8 mouse cellular contexts compared by ENCODE assay signal in genomic region chr14:51930824-51931223, GRCm38 (mm10). TPM values are rescaled to one million over a fixed set of nuclear protein-coding genes. Genes with fewer than 3 reads are reported as not detected.
A peak's percentile ranks its signal among the peaks of the same experiment; 100 is the strongest.
DNase-seq lines count a peak whose midpoint lies in the region; ATAC-seq and TF ChIP-seq lines count a peak whose summit lies in the region.

No protein-coding gene starts in this region.

- 0 out of 2 replicates have a peak, but pooled peaks have one; percentile 51 for ATAC-seq in limb, embryonic 15.5 days (ENCODE audit: insufficient number of reproducible peaks, low FRiP score, low TSS enrichment, low read depth)
- peak; percentile 82 for ATAC-seq in midbrain, embryonic 16.5 days

- H3K27ac ChIP-seq in embryonic facial prominence, embryonic 10.5 days (replicated peaks) = no peak overlapping the region
- H3K27ac ChIP-seq in kidney, adult 2 months (ENCODE audit: insufficient read depth, low read depth, low read length) = no peak overlapping the region
- no peak overlapping the region for H3K27ac ChIP-seq in limb, embryonic 15.5 days
- no peak overlapping the region for H3K27ac ChIP-seq in midbrain, embryonic 16.5 days (ENCODE audit: low read length)

- no peak overlapping the region for H3K9ac ChIP-seq in limb, embryonic 15.5 days
- H3K9ac ChIP-seq in midbrain, embryonic 16.5 days (ENCODE audit: low read depth, low read length) = no peak overlapping the region

- H3K4me2 ChIP-seq in limb, embryonic 15.5 days = no peak overlapping the region
- H3K4me2 ChIP-seq in midbrain, embryonic 16.5 days (ENCODE audit: low read length) = no peak overlapping the region

- no peaks in the 10 kb centered on the region for H3K27me3 ChIP-seq in embryonic facial prominence, embryonic 10.5 days (replicated peaks; ENCODE audit: low read depth, poor library complexity, severe bottlenecking)
- H3K27me3 ChIP-seq in kidney, adult 2 months (replicated peaks; ENCODE audit: control insufficient read depth, insufficient read depth, low read length) = no peaks in the 10 kb centered on the region
- no peaks in the 10 kb centered on the region for H3K27me3 ChIP-seq in limb, embryonic 15.5 days
- no peaks in the 10 kb centered on the region for H3K27me3 ChIP-seq in midbrain, embryonic 16.5 days (ENCODE audit: control insufficient read depth, insufficient read depth, low read depth, low read length)

- H3K4me3 ChIP-seq in embryonic facial prominence, embryonic 10.5 days = no peak overlapping the region
- no peak overlapping the region for H3K4me3 ChIP-seq in kidney, adult 2 months (ENCODE audit: insufficient read depth, low read depth, low read length)
- no peak overlapping the region for H3K4me3 ChIP-seq in limb, embryonic 15.5 days
- no peak overlapping the region for H3K4me3 ChIP-seq in midbrain, embryonic 16.5 days (ENCODE audit: low read depth, low read length)

- H3K36me3 ChIP-seq in embryonic facial prominence, embryonic 10.5 days (replicated peaks) = no peaks in the 10 kb centered on the region
- no peaks in the 10 kb centered on the region for H3K36me3 ChIP-seq in kidney, adult 2 months (ENCODE audit: control insufficient read depth, insufficient read depth, low read length)
- H3K36me3 ChIP-seq in limb, embryonic 15.5 days = no peaks in the 10 kb centered on the region
- no peaks in the 10 kb centered on the region for H3K36me3 ChIP-seq in midbrain, embryonic 16.5 days (ENCODE audit: control insufficient read depth, insufficient read depth, low read length)

- TF ChIP-seq CTCF in kidney, adult 2 months (conservative IDR thresholded peaks at IDR 0.05; ENCODE audit: insufficient read depth, insufficient read length, low read depth, low read length) = peak; percentile 85

- no peak for TF ChIP-seq POLR2A in kidney, adult 2 months (IDR thresholded peaks at IDR 0.05; ENCODE audit: low read depth, low read length)

- peaks cover 9% of the 10 kb centered on the region; the same call in 1 of the 2 replicates for H3K4me1 ChIP-seq in embryonic facial prominence, embryonic 10.5 days
- H3K4me1 ChIP-seq in kidney, adult 2 months (ENCODE audit: control insufficient read depth, insufficient read depth, low read length) = no peaks in the 10 kb centered on the region
- H3K4me1 ChIP-seq in limb, embryonic 15.5 days = peaks cover 11% of the 10 kb centered on the region; the same call in 1 of the 2 replicates
- no peaks in the 10 kb centered on the region for H3K4me1 ChIP-seq in midbrain, embryonic 16.5 days (ENCODE audit: control insufficient read depth, insufficient read depth, low read length)

- H3K9me3 ChIP-seq in embryonic facial prominence, embryonic 10.5 days = no peaks in the 10 kb centered on the region
- H3K9me3 ChIP-seq in limb, embryonic 15.5 days = no peaks in the 10 kb centered on the region
- H3K9me3 ChIP-seq in midbrain, embryonic 16.5 days (replicated peaks; ENCODE audit: control insufficient read depth, low read length, poor library complexity, severe bottlenecking) = no peaks in the 10 kb centered on the region

- DNase-seq in 3134 (ENCODE audit: extremely low read depth, insufficient read length, low spot score) (peak; percentile 25), adipocyte (ENCODE audit: low spot score) (peak; percentile 74)
- peak; percentile 60 for DNase-seq in embryonic facial prominence, embryonic 10.5 days (ENCODE audit: low spot score)
- peak; percentile 63 to 82 for DNase-seq in heart, adult 9 months (ENCODE audit: low spot score in 2 of 2)
- peak; percentile 86 for DNase-seq in kidney, adult 2 months
- peak; percentile 38 for DNase-seq in testis, postnatal 14 days (ENCODE audit: low spot score)

- WGBS in embryonic facial prominence, embryonic 10.5 days = 40% methylated on average over 5 of the region's 5 CpGs
- WGBS in kidney, adult 2 months = 31% methylated on average over 5 of the region's 5 CpGs
- 29% methylated on average over 5 of the region's 5 CpGs for WGBS in limb, embryonic 15.5 days
- 32% methylated on average over 5 of the region's 5 CpGs for WGBS in midbrain, embryonic 16.5 days

RNA-seq across cellular contexts. Expression of gene Rnase13, which starts 8.3 kb away (rescaled TPM):
- polyA plus RNA-seq in embryonic facial prominence, embryonic 10.5 days (2016; fragmentation: Nextera tagmentation; extraction: Ambion mirVana) = not detected in 2 replicates
- not detected in 2 replicates for polyA plus RNA-seq in kidney, adult 2 months (2012; rRNA removed)
- polyA plus RNA-seq in limb, embryonic 15.5 days (2015; fragmentation: Nextera tagmentation; extraction: Ambion mirVana) = not detected in 2 replicates
- polyA plus RNA-seq in midbrain, embryonic 16.5 days (2015; fragmentation: Nextera tagmentation; extraction: Ambion mirVana) = not detected in 2 replicates

RNA-seq across cellular contexts. Expression of gene Tppp2, which starts 12.6 kb away (rescaled TPM):
- not detected in 2 replicates for polyA plus RNA-seq in embryonic facial prominence, embryonic 10.5 days (2016; fragmentation: Nextera tagmentation; extraction: Ambion mirVana)
- polyA plus RNA-seq in kidney, adult 2 months (2012; rRNA removed) = not detected in 2 replicates
- not detected in 2 replicates for polyA plus RNA-seq in limb, embryonic 15.5 days (2015; fragmentation: Nextera tagmentation; extraction: Ambion mirVana)
- not detected in 2 replicates for polyA plus RNA-seq in midbrain, embryonic 16.5 days (2015; fragmentation: Nextera tagmentation; extraction: Ambion mirVana)

RNA-seq across cellular contexts. Expression of gene Ndrg2, which starts 16.9 kb away (rescaled TPM):
- 15.4 and 16.6 TPM in 2 replicates for polyA plus RNA-seq in embryonic facial prominence, embryonic 10.5 days (2016; fragmentation: Nextera tagmentation; extraction: Ambion mirVana)
- polyA plus RNA-seq in kidney, adult 2 months (2012; rRNA removed) = 220 and 235 TPM in 2 replicates
- polyA plus RNA-seq in limb, embryonic 15.5 days (2015; fragmentation: Nextera tagmentation; extraction: Ambion mirVana) = 105 and 117 TPM in 2 replicates
- polyA plus RNA-seq in midbrain, embryonic 16.5 days (2015; fragmentation: Nextera tagmentation; extraction: Ambion mirVana) = 196 and 269 TPM in 2 replicates

RNA-seq across cellular contexts. Expression of gene Slc39a2, which starts 38.1 kb away (rescaled TPM):
- 0.60 and 0.62 TPM in 2 replicates for polyA plus RNA-seq in embryonic facial prominence, embryonic 10.5 days (2016; fragmentation: Nextera tagmentation; extraction: Ambion mirVana)
- polyA plus RNA-seq in kidney, adult 2 months (2012; rRNA removed) = 0.45 and 0.52 TPM in 2 replicates
- 6.0 and 6.1 TPM in 2 replicates for polyA plus RNA-seq in limb, embryonic 15.5 days (2015; fragmentation: Nextera tagmentation; extraction: Ambion mirVana)
- polyA plus RNA-seq in midbrain, embryonic 16.5 days (2015; fragmentation: Nextera tagmentation; extraction: Ambion mirVana) = 2.2 and 3.1 TPM in 2 replicates

RNA-seq across cellular contexts. Expression of gene Mettl17, which starts 46.2 kb away (rescaled TPM):
- polyA plus RNA-seq in embryonic facial prominence, embryonic 10.5 days (2016; fragmentation: Nextera tagmentation; extraction: Ambion mirVana) = 52.4 and 53.0 TPM in 2 replicates
- polyA plus RNA-seq in kidney, adult 2 months (2012; rRNA removed) = 24.0 and 27.6 TPM in 2 replicates
- polyA plus RNA-seq in limb, embryonic 15.5 days (2015; fragmentation: Nextera tagmentation; extraction: Ambion mirVana) = 46.8 and 48.4 TPM in 2 replicates
- 86.5 and 92.0 TPM in 2 replicates for polyA plus RNA-seq in midbrain, embryonic 16.5 days (2015; fragmentation: Nextera tagmentation; extraction: Ambion mirVana)

Comparison
In these comparisons a context has a peak if more than half of its experiments do, and no peak if none do; other contexts are left out.
1. DNase-seq: peak in every context shown above with its lines; median percentile 86 in kidney, adult 2 months; 74 in adipocyte; 72 in heart, adult 9 months; 60 in embryonic facial prominence, embryonic 10.5 days; 38 in testis, postnatal 14 days; 25 in 3134.